Mouse (Mus musculus): Measurements from ENCODE around the gene Defb23. TPM values are rescaled to one million over a fixed set of nuclear protein-coding genes. Genes with fewer than 3 reads are reported as not detected.

Defb23 gene
- not detected in 2 replicates for polyA plus RNA-seq (2015; fragmentation: Nextera tagmentation; extraction: Ambion mirVana)

- Histone ChIP-seq H3K27ac (ENCODE audit: low read length) (no peak within 1 kb of the TSS), H3K9ac (ENCODE audit: low read length) (no peak within 1 kb of the TSS), H3K4me1 (replicated peaks; ENCODE audit: control insufficient read depth, insufficient read depth, low read length) (no peaks in the 10 kb centered on the region), H3K4me3 (ENCODE audit: low read length) (no peak within 1 kb of the TSS), H3K36me3 (ENCODE audit: control insufficient read depth, insufficient read depth, low read length) (no peaks in the 10 kb centered on the region), H3K9me3 (ENCODE audit: control insufficient read depth, low read length) (no peaks in the 10 kb centered on the region), H3K27me3 (ENCODE audit: control insufficient read depth, insufficient read depth, low read depth, low read length) (no peaks in the 10 kb centered on the region), H3K4me2 (ENCODE audit: low read depth, low read length) (no peak within 1 kb of the TSS)
- ATAC-seq (ENCODE audit: low read depth): no peak
- 81% methylated on average over 3 of the region's 3 CpGs for WGBS
Observed at GRCm38 (mm10) chr2:152464570-152465150, at the start of gene Defb23. TSS of gene Defb23 (minus strand) at chr2:152464620.

GRCm38 (mm10) chr2:152511592-152511991, 47.2 kb upstream of the Defb23 start, which contains the start of gene Defb26:
TSS of gene Defb26 (minus strand) at chr2:152511692.
- no peak for ATAC-seq (ENCODE audit: low read depth)
- Histone ChIP-seq H3K27me3 (ENCODE audit: control insufficient read depth, insufficient read depth, low read depth, low read length) (no peaks in the 10 kb centered on the region), H3K36me3 (ENCODE audit: control insufficient read depth, insufficient read depth, low read length) (no peaks in the 10 kb centered on the region), H3K27ac (ENCODE audit: low read length) (no peak within 1 kb of the TSS), H3K9ac (ENCODE audit: low read length) (no peak within 1 kb of the TSS), H3K4me3 (ENCODE audit: low read length) (no peak within 1 kb of the TSS), H3K9me3 (ENCODE audit: control insufficient read depth, low read length) (no peaks in the 10 kb centered on the region), H3K4me2 (ENCODE audit: low read depth, low read length) (no peak within 1 kb of the TSS), H3K4me1 (replicated peaks; ENCODE audit: control insufficient read depth, insufficient read depth, low read length) (no peaks in the 10 kb centered on the region)
- WGBS: 81% methylated on average over 1 of the region's 1 CpGs

GRCm38 (mm10) chr2:152503950-152504349, 39.5 kb upstream of the Defb23 start:
- no peak overlapping the region for H3K4me3 ChIP-seq (ENCODE audit: low read length)
- ATAC-seq (ENCODE audit: low read depth): no peak
- no peak overlapping the region for H3K27ac ChIP-seq (ENCODE audit: low read length)
- no peaks in the 10 kb centered on the region for H3K27me3 ChIP-seq (ENCODE audit: control insufficient read depth, insufficient read depth, low read depth, low read length)
- no peaks in the 10 kb centered on the region for H3K9me3 ChIP-seq (ENCODE audit: control insufficient read depth, low read length)
- WGBS: 67% methylated on average over 2 of the region's 2 CpGs
- H3K36me3 ChIP-seq (ENCODE audit: control insufficient read depth, insufficient read depth, low read length): no peaks in the 10 kb centered on the region
- H3K9ac ChIP-seq (ENCODE audit: low read length): no peak overlapping the region
- H3K4me2 ChIP-seq (ENCODE audit: low read depth, low read length): no peak overlapping the region
- no peaks in the 10 kb centered on the region for H3K4me1 ChIP-seq (replicated peaks; ENCODE audit: control insufficient read depth, insufficient read depth, low read length)

GRCm38 (mm10) chr2:152500863-152501229, 36.4 kb upstream of the Defb23 start:
- no peaks in the 10 kb centered on the region for H3K9me3 ChIP-seq (ENCODE audit: control insufficient read depth, low read length)
- no peak overlapping the region for H3K27ac ChIP-seq (ENCODE audit: low read length)
- no peak overlapping the region for H3K4me2 ChIP-seq (ENCODE audit: low read depth, low read length)
- H3K36me3 ChIP-seq (ENCODE audit: control insufficient read depth, insufficient read depth, low read length): no peaks in the 10 kb centered on the region
- H3K4me3 ChIP-seq (ENCODE audit: low read length): no peak overlapping the region
- no peak for ATAC-seq (ENCODE audit: low read depth)
- H3K4me1 ChIP-seq (replicated peaks; ENCODE audit: control insufficient read depth, insufficient read depth, low read length): no peaks in the 10 kb centered on the region
- H3K27me3 ChIP-seq (ENCODE audit: control insufficient read depth, insufficient read depth, low read depth, low read length): no peaks in the 10 kb centered on the region
- H3K9ac ChIP-seq (ENCODE audit: low read length): no peak overlapping the region
- WGBS: 71% methylated on average over 6 of the region's 6 CpGs

GRCm38 (mm10) chr2:152500204-152500862, 35.9 kb upstream of the Defb23 start:
- no peak overlapping the region for H3K9ac ChIP-seq (ENCODE audit: low read length)
- H3K4me1 ChIP-seq (replicated peaks; ENCODE audit: control insufficient read depth, insufficient read depth, low read length): no peaks in the 10 kb centered on the region
- no peaks in the 10 kb centered on the region for H3K9me3 ChIP-seq (ENCODE audit: control insufficient read depth, low read length)
- 55% methylated on average over 7 of the region's 7 CpGs for WGBS
- H3K4me2 ChIP-seq (ENCODE audit: low read depth, low read length): no peak overlapping the region
- no peaks in the 10 kb centered on the region for H3K36me3 ChIP-seq (ENCODE audit: control insufficient read depth, insufficient read depth, low read length)
- no peak overlapping the region for H3K4me3 ChIP-seq (ENCODE audit: low read length)
- no peaks in the 10 kb centered on the region for H3K27me3 ChIP-seq (ENCODE audit: control insufficient read depth, insufficient read depth, low read depth, low read length)
- ATAC-seq (ENCODE audit: low read depth): no peak
- H3K27ac ChIP-seq (ENCODE audit: low read length): no peak overlapping the region

- Histone ChIP-seq H3K27me3 (ENCODE audit: control insufficient read depth, insufficient read depth, low read depth, low read length) (no peaks in the 10 kb centered on the region), H3K27ac (ENCODE audit: low read length) (no peak overlapping the region), H3K9ac (ENCODE audit: low read length) (no peak overlapping the region), H3K9me3 (ENCODE audit: control insufficient read depth, low read length) (no peaks in the 10 kb centered on the region), H3K4me2 (ENCODE audit: low read depth, low read length) (no peak overlapping the region), H3K4me1 (replicated peaks; ENCODE audit: control insufficient read depth, insufficient read depth, low read length) (no peaks in the 10 kb centered on the region), H3K36me3 (ENCODE audit: control insufficient read depth, insufficient read depth, low read length) (no peaks in the 10 kb centered on the region), H3K4me3 (ENCODE audit: low read length) (no peak overlapping the region)
- 51% methylated on average over 6 of the region's 6 CpGs for WGBS
- no peak for ATAC-seq (ENCODE audit: low read depth)
Observed at GRCm38 (mm10) chr2:152498020-152498419, 33.6 kb upstream of the Defb23 start.

GRCm38 (mm10) chr2:152493151-152493550, 28.7 kb upstream of the Defb23 start:
- H3K27me3 ChIP-seq (ENCODE audit: control insufficient read depth, insufficient read depth, low read depth, low read length): no peaks in the 10 kb centered on the region
- no peak for ATAC-seq (ENCODE audit: low read depth)
- H3K4me3 ChIP-seq (ENCODE audit: low read length): no peak overlapping the region
- H3K9ac ChIP-seq (ENCODE audit: low read length): no peak overlapping the region
- no peak overlapping the region for H3K27ac ChIP-seq (ENCODE audit: low read length)
- 65% methylated on average over 6 of the region's 6 CpGs for WGBS
- no peaks in the 10 kb centered on the region for H3K36me3 ChIP-seq (ENCODE audit: control insufficient read depth, insufficient read depth, low read length)
- no peak overlapping the region for H3K4me2 ChIP-seq (ENCODE audit: low read depth, low read length)
- no peaks in the 10 kb centered on the region for H3K9me3 ChIP-seq (ENCODE audit: control insufficient read depth, low read length)
- H3K4me1 ChIP-seq (replicated peaks; ENCODE audit: control insufficient read depth, insufficient read depth, low read length): no peaks in the 10 kb centered on the region

GRCm38 (mm10) chr2:152490038-152490437, 25.6 kb upstream of the Defb23 start, which contains the start of gene Defb22:
TSS of gene Defb22 (minus strand) at chr2:152490138.
- no peak within 1 kb of the TSS for H3K9ac ChIP-seq (ENCODE audit: low read length)
- H3K4me2 ChIP-seq (ENCODE audit: low read depth, low read length): no peak within 1 kb of the TSS
- no peak within 1 kb of the TSS for H3K27ac ChIP-seq (ENCODE audit: low read length)
- H3K4me1 ChIP-seq (replicated peaks; ENCODE audit: control insufficient read depth, insufficient read depth, low read length): no peaks in the 10 kb centered on the region
- no peak within 1 kb of the TSS for H3K4me3 ChIP-seq (ENCODE audit: low read length)
- no peaks in the 10 kb centered on the region; the same call in 1 of the 2 replicates for H3K9me3 ChIP-seq (ENCODE audit: control insufficient read depth, low read length)
- H3K27me3 ChIP-seq (ENCODE audit: control insufficient read depth, insufficient read depth, low read depth, low read length): no peaks in the 10 kb centered on the region
- ATAC-seq (ENCODE audit: low read depth): no peak
- no peaks in the 10 kb centered on the region for H3K36me3 ChIP-seq (ENCODE audit: control insufficient read depth, insufficient read depth, low read length)

GRCm38 (mm10) chr2:152487024-152487423, 22.6 kb upstream of the Defb23 start:
- no peak overlapping the region for H3K9ac ChIP-seq (ENCODE audit: low read length)
- H3K9me3 ChIP-seq (ENCODE audit: control insufficient read depth, low read length): no peaks in the 10 kb centered on the region; the same call in 1 of the 2 replicates
- H3K27ac ChIP-seq (ENCODE audit: low read length): no peak overlapping the region
- no peaks in the 10 kb centered on the region for H3K4me1 ChIP-seq (replicated peaks; ENCODE audit: control insufficient read depth, insufficient read depth, low read length)
- H3K36me3 ChIP-seq (ENCODE audit: control insufficient read depth, insufficient read depth, low read length): no peaks in the 10 kb centered on the region
- 74% methylated on average over 2 of the region's 2 CpGs for WGBS
- ATAC-seq (ENCODE audit: low read depth): no peak
- H3K27me3 ChIP-seq (ENCODE audit: control insufficient read depth, insufficient read depth, low read depth, low read length): no peaks in the 10 kb centered on the region
- no peak overlapping the region for H3K4me2 ChIP-seq (ENCODE audit: low read depth, low read length)
- no peak overlapping the region for H3K4me3 ChIP-seq (ENCODE audit: low read length)

Measured in lung, embryonic 16.5 days (tissue).